Mouse (Mus musculus) megakaryocyte, embryonic 14.5 days (primary cell): ENCODE data around the gene Pimreg. TPM values are rescaled to one million over a fixed set of nuclear protein-coding genes. Genes with fewer than 3 reads are reported as not detected.

ENCODE experiments used
- H3K27me3 ChIP-seq: replicated peaks from 2 replicates; pipeline ENCODE3; 2012; ENCODE audit warnings: inconsistent platforms
- H3K36me3 ChIP-seq: replicated peaks from 2 replicates; pipeline ENCODE3; 2012; ENCODE audit warnings: low read length, inconsistent platforms, mixed read lengths
- H3K4me1 ChIP-seq: 2 replicates; pipeline ENCODE4 v1.6.1; 2012; ENCODE audit warnings: inconsistent platforms
- H3K4me3 ChIP-seq: replicated peaks from 2 replicates; pipeline ENCODE3; 2012; ENCODE audit warnings: moderate library complexity, mild to moderate bottlenecking, inconsistent platforms
- H3K9me3 ChIP-seq: 2 replicates; pipeline ENCODE4 v1.6.1; 2012; ENCODE audit warnings: inconsistent platforms
- FLI1 ChIP-seq: IDR thresholded peaks from 2 replicates; pipeline ENCODE4 v1.6.1; 2012; ENCODE audit warnings: low read length, inconsistent platforms, mixed read lengths
- GATA1 ChIP-seq: IDR thresholded peaks from 3 replicates; pipeline ENCODE4 v1.6.1; 2012; ENCODE audit warnings: mixed read lengths, low read length, inconsistent platforms, borderline replicate concordance
- polyA plus RNA-seq: library from polyadenylated mRNA; stranded (reverse); fragments of >175 nt; gene quantifications from 2 replicates; pipeline ENCODE4 v1.2.3, GENCODE M21; 2012; ENCODE audit warnings: low replicate concordance; ENCODE audit not compliant: insufficient read depth

Pimreg gene
- polyA plus RNA-seq, 1 experiment: 50.2 TPM

- Histone ChIP-seq H3K9me3 (no peaks in the 10 kb centered on the region), H3K27me3 (peaks cover 51% of the 10 kb centered on the region)
- TF ChIP-seq FLI1 (no peak), GATA1 (no peak)
Observed at GRCm38 (mm10) chr11:72010940-72011722, 30.7 kb upstream of the Pimreg start.

GRCm38 (mm10) chr11:72011955-72012354 lies 29.9 kb upstream of the Pimreg start:
- TF ChIP-seq GATA1: no peak
- no peak for TF ChIP-seq FLI1
- H3K27me3 ChIP-seq: peaks cover 51% of the 10 kb centered on the region
- peaks cover 3% of the 10 kb centered on the region; the same call in 1 of the 2 replicates for H3K4me1 ChIP-seq
- no peaks in the 10 kb centered on the region for H3K9me3 ChIP-seq
- no peaks in the 10 kb centered on the region for H3K36me3 ChIP-seq
- H3K4me3 ChIP-seq: no peak overlapping the region

More at GRCm38 (mm10) chr11:72010940-72011722, 30.7 kb upstream of the Pimreg start:
- Histone ChIP-seq H3K4me3 (no peak overlapping the region), H3K36me3 (no peaks in the 10 kb centered on the region), H3K4me1 (peaks cover 3% of the 10 kb centered on the region; the same call in 1 of the 2 replicates)

GRCm38 (mm10) chr11:72014674-72015073 lies 27.2 kb upstream of the Pimreg start:
- Histone ChIP-seq H3K9me3 (no peaks in the 10 kb centered on the region), H3K4me3 (no peak overlapping the region), H3K36me3 (no peaks in the 10 kb centered on the region), H3K27me3 (peaks cover 47% of the 10 kb centered on the region), H3K4me1 (peaks cover 3% of the 10 kb centered on the region; the same call in 1 of the 2 replicates)
- TF ChIP-seq FLI1: no peak
- TF ChIP-seq GATA1: no peak

- Histone ChIP-seq H3K36me3 (no peaks in the 10 kb centered on the region), H3K9me3 (0 out of 2 replicates have a peak, but pooled peaks cover 6% of the 10 kb centered on the region)
- TF ChIP-seq GATA1: no peak
- no peak for TF ChIP-seq FLI1
Observed at GRCm38 (mm10) chr11:72016518-72017252, 25.1 kb upstream of the Pimreg start.

GRCm38 (mm10) chr11:72017253-72017601 lies 24.6 kb upstream of the Pimreg start:
- no peak overlapping the region for H3K4me3 ChIP-seq
- peaks cover 44% of the 10 kb centered on the region for H3K27me3 ChIP-seq
- peaks cover 13% of the 10 kb centered on the region for H3K4me1 ChIP-seq
- H3K9me3 ChIP-seq: 0 out of 2 replicates have a peak, but pooled peaks cover 6% of the 10 kb centered on the region
- TF ChIP-seq FLI1: no peak
- no peak for TF ChIP-seq GATA1
- no peaks in the 10 kb centered on the region for H3K36me3 ChIP-seq

More at GRCm38 (mm10) chr11:72016518-72017252, 25.1 kb upstream of the Pimreg start:
- Histone ChIP-seq H3K4me3 (no peak overlapping the region), H3K27me3 (peaks cover 47% of the 10 kb centered on the region), H3K4me1 (peaks cover 10% of the 10 kb centered on the region)

GRCm38 (mm10) chr11:72021015-72021414 lies 20.8 kb upstream of the Pimreg start:
- peaks cover 29% of the 10 kb centered on the region for H3K4me1 ChIP-seq
- 0 out of 2 replicates have a peak, but pooled peaks cover 6% of the 10 kb centered on the region for H3K9me3 ChIP-seq
- no peaks in the 10 kb centered on the region for H3K36me3 ChIP-seq
- TF ChIP-seq FLI1 (no peak), GATA1 (no peak)
- no peak overlapping the region for H3K4me3 ChIP-seq
- peaks cover 33% of the 10 kb centered on the region for H3K27me3 ChIP-seq

- peaks cover 29% of the 10 kb centered on the region for H3K4me1 ChIP-seq
- no peaks in the 10 kb centered on the region for H3K36me3 ChIP-seq
- H3K9me3 ChIP-seq: 0 out of 2 replicates have a peak, but pooled peaks cover 6% of the 10 kb centered on the region
- H3K4me3 ChIP-seq: no peak overlapping the region
- peaks cover 44% of the 10 kb centered on the region for H3K27me3 ChIP-seq
- TF ChIP-seq FLI1: no peak
- no peak for TF ChIP-seq GATA1
Observed at GRCm38 (mm10) chr11:72022827-72023226, 19.0 kb upstream of the Pimreg start.

- Histone ChIP-seq H3K4me3 (no peak overlapping the region), H3K36me3 (no peaks in the 10 kb centered on the region), H3K9me3 (0 out of 2 replicates have a peak, but pooled peaks cover 6% of the 10 kb centered on the region), H3K27me3 (peaks cover 45% of the 10 kb centered on the region), H3K4me1 (peaks cover 29% of the 10 kb centered on the region)
- no peak for TF ChIP-seq GATA1
Observed at GRCm38 (mm10) chr11:72023581-72023980, 18.3 kb upstream of the Pimreg start.

- Histone ChIP-seq H3K4me1 (peaks cover 33% of the 10 kb centered on the region), H3K36me3 (no peaks in the 10 kb centered on the region), H3K9me3 (0 out of 2 replicates have a peak, but pooled peaks cover 6% of the 10 kb centered on the region), H3K4me3 (no peak overlapping the region), H3K27me3 (peaks cover 51% of the 10 kb centered on the region)
- TF ChIP-seq FLI1 (no peak), GATA1 (no peak)
Observed at GRCm38 (mm10) chr11:72024193-72024781, 17.5 kb upstream of the Pimreg start.
